Mouse (Mus musculus) common myeloid progenitor, adult 5-6 weeks (primary cell): ENCODE measurements at regions not wholly inside any gene's neighbourhood (a gene's known extent, or its start where the extent isn't known, plus 50 kb on each side); places are given as distances from the start of the nearest gene placed in this dataset.

ENCODE experiments used
- ATAC-seq: replicated peaks from 2 replicates; pipeline ENCODE4 v1.8.0; 2016; ENCODE audit warnings: low read depth, mild to moderate bottlenecking, moderate TSS enrichment, inconsistent platforms; ENCODE audit not compliant: poor library complexity, severe bottlenecking

DNA sequence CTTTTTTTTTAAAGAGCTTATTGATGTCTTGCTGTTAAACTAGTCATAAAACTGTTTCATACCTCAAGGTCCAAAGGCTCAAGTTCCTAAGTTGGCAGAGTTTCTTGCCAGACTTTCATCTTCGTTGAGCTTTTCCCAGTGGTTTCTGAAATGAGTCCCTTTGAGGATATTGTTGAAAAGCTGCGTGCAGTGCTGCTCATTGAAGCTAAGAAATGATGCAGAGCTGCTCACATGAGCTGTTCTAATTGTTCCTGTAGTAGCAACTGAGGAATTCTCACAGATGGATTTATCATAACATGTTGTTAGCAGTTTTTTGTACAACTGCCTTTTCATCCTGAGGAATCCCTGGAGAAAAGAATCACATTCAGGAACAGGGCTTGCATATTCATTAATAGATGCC is 249.3 kb downstream of the Col11a1 start:
- ATAC-seq: no peak

DNA sequence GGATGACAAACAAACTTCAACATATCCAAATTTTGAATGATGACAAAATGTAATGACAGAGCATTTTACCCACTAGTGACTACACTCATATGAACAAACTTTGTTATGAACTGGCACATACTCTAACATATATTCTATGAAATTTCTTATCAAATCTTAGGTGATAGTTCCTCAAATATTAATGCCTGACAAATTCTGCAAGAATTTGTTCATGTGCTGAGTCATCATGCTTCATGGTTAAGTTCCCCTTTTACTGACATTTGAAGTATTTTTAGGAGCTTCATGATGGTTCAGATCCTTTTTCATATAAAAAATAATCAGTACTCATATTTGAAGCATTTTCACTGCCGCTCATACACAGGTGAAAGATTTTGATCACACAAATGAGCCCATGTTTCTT is 289.1 kb downstream of the Col11a1 start:
- ATAC-seq: peak; percentile 69

DNA sequence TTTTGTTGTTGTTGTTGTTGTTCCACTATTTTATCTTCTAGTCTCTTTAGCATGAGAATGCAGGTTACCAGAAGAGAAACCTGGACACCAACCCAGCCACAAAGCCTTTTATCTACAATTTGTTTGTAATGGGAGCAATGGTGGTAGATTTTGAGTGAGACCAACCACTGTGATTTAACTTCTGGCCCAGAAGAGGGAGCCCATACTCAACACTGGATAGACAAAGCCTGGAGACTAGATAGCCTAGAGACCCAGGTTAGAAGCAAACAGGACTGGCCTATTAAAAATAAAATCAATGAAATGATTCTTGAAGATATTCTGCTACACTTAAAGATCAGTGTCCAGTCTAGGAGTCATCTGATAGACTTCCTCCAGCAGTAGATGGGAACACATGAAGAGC is 304.0 kb downstream of the Col11a1 start:
- no peak for ATAC-seq

DNA sequence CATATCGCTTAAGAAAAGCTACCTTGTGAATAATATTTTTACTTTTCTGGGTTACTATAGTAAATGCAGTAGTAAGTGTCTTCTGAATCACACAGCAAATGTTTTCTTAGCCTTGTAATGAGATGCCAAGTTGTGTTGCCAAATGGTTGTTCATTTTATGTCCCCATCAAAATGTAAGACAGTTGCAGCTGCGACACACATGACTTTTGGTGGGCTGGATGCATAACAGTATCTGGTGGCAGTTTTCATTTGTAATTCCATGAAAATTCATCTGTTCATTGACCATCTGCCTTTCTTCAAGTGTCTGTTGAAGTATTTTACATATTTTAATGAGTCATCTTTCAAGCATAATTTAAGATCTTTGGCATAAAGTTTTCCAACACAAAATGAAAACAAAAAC is 313.4 kb downstream of the Col11a1 start:
- no peak for ATAC-seq

GRCm38 (mm10) chr3:114380044-114380443 is 349.7 kb downstream of the Col11a1 start:
- ATAC-seq: no peak

- ATAC-seq: no peak
Measured at GRCm38 (mm10) chr3:114403467-114403866, 373.1 kb downstream of the Col11a1 start.
